Mouse (Mus musculus) olfactory bulb, adult 2 months (tissue): ENCODE results near the gene Hacl1.

Experiments
- CTCF ChIP-seq: fragments of 200-500 bp; IDR thresholded peaks from 2 replicates; pipeline ENCODE4 v1.5.1; 2012; ENCODE audit warnings: low read depth, mild to moderate bottlenecking, low read length, moderate library complexity; ENCODE audit not compliant: insufficient read depth
- POLR2A ChIP-seq: fragments of 200-500 bp; IDR thresholded peaks from 2 replicates; pipeline ENCODE4 v1.6.1; 2012; ENCODE audit warnings: mild to moderate bottlenecking, low read depth, low read length, moderate library complexity; ENCODE audit not compliant: insufficient read depth

DNA sequence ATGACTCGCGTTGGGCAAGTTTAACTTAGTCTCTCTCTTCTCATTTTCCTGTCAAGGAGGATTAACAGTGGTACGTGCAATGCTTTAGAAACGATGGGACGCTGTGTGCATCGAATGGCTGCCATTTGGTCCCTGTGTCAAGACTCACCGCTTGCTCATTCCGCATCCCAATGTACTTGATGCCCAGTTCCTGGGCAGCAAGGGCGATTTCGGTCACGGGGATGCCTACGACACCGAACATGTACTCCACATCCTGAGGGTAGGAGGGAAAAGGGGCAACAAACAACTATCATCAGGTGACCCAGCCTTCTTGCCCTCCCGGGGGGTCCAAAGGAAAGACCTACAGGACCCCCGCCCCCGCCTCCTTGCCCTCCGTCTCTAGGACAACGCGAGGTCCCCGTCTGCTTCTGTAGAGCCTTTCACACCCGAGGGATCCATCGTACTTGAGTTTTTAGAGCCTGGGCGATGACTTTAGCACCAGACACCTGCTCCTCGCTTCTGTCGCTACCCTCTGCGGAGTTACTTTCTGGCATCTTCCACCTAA, 668 bp downstream of the Hacl1 start, which contains the start of gene Gm49387:
- TF ChIP-seq POLR2A, result no peak
- no peak for TF ChIP-seq CTCF
